Mouse (Mus musculus): Measurements from ENCODE around the gene Morn5.

Morn5 gene

GRCm38 (mm10) chr2:36048748-36049566 lies at the start of gene Morn5, which contains the start of gene Ndufa8:
Gene Morn5, plus strand, starts transcription at chr2:36049458.
Gene Ndufa8, minus strand, starts transcription at chr2:36049406.
- DNase-seq: peak; percentile 99

- DNase-seq: no peak
Measured at GRCm38 (mm10) chr2:36000390-36000789, 48.9 kb upstream of the Morn5 start.

GRCm38 (mm10) chr2:36002188-36002587 lies 47.1 kb upstream of the Morn5 start:
- DNase-seq: no peak

- DNase-seq: peak; percentile 44
Measured at GRCm38 (mm10) chr2:36008071-36008470, 41.2 kb upstream of the Morn5 start.

DNA sequence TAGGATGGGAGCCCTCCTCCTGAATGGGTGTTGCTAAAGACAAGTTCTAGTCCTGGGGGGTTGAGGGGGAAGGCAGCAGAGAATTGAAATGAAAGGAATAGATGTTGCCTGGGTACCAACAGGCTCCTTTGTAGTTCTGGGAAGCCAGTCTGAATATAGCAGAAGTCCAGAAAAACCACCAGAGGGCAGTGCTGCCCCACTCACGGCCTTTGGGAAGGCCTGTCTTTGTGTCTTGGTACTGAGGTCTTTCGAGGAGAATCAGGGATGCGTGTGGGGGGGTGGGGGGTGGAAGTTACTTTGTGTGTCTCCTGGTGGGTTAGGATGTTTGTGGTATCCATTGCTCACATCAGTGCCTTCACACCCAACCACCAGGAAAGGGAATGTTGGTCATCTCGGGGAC lies 39.9 kb upstream of the Morn5 start:
- DNase-seq: peak; percentile 29

DNA sequence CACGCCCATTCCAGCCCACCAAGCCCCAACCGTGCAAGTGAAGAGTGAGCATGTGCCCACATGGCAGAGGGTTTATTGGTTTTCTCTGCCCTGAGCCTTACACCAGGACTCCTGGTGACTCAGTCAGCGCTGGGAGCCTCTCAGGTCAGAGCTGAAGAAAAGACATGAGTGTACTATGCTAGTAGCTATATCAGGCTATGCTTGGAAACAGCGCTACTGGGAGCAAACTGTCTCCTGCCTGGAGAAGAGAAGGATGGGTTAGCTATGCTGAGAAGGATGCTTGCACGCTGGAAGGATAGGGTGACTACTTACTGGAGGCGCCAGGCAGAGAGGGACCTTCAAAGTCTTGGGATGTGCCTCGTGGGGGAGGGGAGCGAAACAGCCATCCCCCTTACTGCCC lies 38.7 kb upstream of the Morn5 start:
- DNase-seq: no peak

DNA sequence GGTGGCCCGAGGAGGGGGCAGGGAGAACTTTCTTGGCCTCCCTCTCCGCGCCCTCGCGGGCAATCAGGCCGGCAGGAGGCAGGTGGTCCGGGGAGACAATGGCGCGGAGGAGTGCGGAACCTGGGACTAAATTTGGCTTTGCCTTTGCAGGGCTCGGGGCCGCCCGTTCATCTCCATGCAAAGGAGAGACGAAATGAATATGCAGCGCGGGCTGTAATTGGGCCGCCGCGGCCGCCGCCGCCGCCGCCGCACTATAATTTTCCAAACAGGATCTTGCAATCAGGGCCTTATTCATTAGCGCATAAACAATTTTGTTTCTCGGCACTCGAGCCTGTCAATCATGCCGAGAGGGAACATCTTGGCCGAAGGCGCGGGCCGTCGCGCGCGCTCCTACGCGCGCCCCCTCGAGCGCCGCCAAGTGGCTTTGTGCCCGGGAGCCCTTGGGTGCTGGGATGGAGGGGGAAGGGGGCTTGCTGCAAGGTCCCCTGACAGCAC lies 37.9 kb upstream of the Morn5 start:
- DNase-seq: no peak

GRCm38 (mm10) chr2:36013010-36013409 lies 36.2 kb upstream of the Morn5 start:
- no peak for DNase-seq

GRCm38 (mm10) chr2:36021385-36022159 lies 27.7 kb upstream of the Morn5 start:
- peak; percentile 57 for DNase-seq

DNA sequence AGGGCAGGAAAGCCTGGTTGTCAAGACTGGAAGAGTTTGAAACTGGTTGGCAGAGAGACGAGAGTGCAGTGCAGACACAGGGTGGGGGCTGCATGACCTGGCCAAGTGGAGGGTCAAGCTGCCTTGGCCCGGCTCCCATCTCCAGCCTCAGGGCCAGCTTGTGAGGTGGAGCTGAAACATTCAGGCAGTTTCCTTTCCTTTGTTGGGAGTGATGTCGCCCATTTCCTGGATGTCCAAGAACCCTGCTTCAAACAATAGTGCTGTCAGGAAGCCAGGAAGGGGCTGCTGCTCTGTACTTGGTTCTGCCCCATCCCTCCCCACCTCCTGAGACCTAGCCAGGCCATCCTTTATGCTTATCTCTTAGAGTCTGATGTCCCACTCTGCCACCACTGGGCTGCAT lies 26.0 kb upstream of the Morn5 start:
- no peak for DNase-seq

DNA sequence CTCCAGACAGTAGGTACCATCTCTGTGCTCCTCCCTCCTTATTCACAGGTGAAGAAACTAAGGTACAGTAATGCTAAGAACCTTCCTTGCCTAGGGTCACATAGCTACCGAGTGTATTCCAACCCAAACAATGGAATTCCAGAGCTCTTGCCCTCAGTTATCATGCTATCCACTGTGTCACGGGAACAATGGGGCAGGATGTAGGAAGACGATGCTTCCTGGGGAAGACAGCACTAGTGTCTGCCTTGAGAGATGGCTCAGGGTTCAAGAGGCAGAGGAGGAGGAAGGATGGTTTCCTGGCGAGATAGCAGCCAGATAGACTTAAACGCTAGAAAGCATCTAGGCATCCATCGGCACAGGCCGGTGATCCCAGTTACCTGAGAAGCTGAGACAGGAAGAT lies 16.4 kb upstream of the Morn5 start:
- DNase-seq: no peak

GRCm38 (mm10) chr2:36033966-36034365 lies 15.3 kb upstream of the Morn5 start:
- DNase-seq: no peak

- no peak for DNase-seq
Measured at GRCm38 (mm10) chr2:36034898-36035297, 14.4 kb upstream of the Morn5 start.

DNA sequence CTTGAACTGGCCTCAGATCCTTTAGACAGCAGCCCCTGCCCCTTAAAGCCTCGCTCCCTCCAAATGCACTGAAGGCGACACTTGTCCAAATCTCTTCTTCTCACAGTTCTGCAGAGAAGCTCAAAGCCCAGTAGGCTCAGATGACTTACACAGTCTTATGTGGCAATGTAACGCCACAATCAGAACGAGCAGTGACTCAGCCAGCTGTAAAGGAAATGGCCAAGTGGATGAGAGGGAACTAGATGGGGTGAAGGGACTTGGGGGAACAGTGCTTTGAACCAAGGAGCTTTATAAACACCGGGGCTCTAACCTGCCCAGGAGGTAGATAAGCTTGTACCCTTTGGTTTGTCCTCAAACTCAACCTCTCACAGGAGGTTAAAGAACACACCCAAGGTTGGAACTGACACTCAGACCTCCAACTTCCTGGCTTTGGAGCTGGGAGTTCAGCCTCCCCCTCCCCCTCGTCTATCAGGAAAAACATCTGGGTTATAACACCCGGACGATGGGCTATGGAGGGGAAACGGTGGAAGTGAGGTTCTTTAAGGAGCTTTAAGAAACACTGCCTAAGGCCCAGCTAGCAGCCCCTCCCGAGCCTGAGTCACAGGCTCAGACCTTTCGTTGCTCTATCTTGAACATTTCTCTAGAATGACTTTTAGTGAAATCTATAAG lies 13.7 kb upstream of the Morn5 start:
- DNase-seq: no peak

DNA sequence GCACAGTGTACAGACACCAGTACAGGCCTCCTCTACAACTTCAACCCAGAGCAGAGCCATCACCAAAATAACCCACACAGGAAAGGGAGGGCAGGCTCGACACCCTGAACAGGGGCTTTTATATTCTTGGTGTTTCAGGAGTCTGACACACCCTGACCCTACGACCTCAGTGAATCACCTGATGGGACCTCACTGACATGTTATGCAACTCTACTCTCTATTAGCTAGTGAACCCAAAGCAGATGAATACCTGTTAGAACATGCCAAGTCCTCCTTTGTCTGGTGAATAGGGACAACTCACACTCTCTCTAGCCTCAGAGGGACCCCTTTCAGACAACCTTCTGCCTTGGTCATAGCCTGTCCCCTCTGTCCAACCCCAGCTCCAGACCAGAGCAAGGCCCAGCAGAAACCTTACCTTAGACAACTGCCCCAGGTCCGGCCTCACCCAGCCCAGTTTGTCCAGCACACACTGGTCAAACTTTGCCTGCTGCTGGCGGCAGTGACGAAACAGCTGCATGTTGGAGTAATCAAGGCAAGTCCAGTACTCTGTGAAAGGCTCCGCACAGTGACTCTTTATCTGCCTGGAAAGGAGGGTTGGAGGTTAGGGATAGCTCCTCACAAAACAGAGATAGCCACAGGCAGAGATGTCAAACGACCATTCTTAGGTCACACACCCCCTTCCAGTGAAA lies 9.8 kb upstream of the Morn5 start:
- DNase-seq: no peak

DNA sequence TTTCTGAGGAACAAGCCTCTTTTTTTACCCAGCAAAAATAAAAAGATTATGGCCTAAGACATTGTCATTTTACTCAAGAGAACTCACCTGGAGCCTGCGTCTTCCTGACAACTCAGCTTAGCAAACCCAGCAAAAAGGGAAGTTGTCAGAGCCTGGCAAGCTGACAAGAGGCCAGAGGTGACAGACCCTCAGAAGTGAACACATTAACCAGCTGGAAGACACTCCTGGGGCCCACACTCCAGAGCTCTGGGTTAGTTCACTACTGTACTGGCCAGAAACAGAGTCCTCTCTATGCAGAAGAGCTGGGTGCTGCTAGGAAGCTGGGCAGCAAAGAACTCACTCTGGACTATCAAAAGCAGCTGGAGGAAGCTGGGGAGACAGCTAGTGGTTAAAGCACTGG lies 8.4 kb upstream of the Morn5 start:
- DNase-seq: no peak

- no peak for DNase-seq
Measured at GRCm38 (mm10) chr2:36048164-36048563, 1.1 kb upstream of the Morn5 start.

- no peak for DNase-seq
Measured at GRCm38 (mm10) chr2:36049567-36049954, 303 bp downstream of the Morn5 start.

- no peak for DNase-seq
Measured at GRCm38 (mm10) chr2:36053249-36053648, 4.0 kb downstream of the Morn5 start.

- no peak for DNase-seq
Measured at GRCm38 (mm10) chr2:36056248-36056647, 7.0 kb downstream of the Morn5 start.

DNA sequence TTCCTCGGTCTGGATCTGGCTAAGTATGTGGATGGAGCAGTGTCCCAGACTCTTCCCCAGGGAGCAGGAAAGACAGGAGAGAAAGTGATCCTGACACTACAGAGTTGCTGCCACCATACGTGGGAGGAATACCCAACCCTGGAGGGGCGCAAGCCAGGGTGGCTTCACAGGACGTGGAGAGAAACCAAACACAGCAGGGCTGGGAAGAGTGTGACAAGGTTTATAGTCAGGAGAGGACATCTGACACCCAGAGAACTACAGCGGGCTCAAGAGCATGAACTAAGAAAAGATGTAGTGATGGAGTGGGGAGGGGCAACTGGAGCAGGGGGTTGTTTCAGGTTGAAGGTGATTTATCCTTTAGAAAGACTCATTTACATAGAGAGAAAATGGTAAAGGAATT lies 12.2 kb downstream of the Morn5 start:
- no peak for DNase-seq

DNA sequence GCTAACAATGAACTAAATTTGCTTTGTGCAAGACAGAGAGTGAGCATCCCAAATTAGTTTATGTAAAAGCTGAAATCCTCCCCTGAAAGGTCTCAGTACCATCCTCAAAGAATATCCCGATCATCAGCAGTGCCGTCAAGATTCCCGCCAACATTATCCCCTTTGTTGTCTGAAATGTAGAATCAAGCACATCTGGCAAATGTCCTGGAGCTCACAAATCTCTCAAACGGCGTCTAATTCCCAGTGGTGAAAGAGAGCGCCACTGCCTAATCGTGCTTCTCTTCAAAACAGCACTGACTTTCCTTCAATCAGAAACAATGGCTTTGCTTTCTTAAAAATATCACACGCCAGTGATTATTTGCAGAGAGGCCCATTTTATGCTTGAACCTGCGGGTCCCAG lies 17.9 kb downstream of the Morn5 start:
- no peak for DNase-seq
